In the genomic region with DNA sequence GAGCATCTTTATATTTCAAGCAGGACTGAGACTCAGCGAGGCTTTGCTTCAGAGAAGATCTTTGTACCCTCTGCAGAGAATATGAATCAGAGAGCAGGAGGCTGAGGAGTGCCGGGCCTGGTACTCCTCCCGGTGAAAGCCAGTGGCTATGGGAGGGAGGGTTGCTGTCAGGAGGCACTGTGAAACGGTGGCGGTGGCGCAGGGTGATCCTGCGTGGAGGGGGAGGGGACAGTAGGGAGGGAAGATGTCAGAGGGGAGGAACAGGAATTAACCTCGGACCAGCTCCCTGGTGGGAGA, we compare ENCODE assay signal across 8 mouse cellular contexts. TPM values are rescaled to one million over a fixed set of nuclear protein-coding genes. Genes with fewer than 3 reads are reported as not detected.
DNase-seq lines count a peak whose midpoint lies in the region; ATAC-seq lines count a peak whose summit lies in the region.
"Had no signal": no experiment of that assay in that cellular context is flagged by ENCODE, and none has a peak within 500 bp of the region (broad histone marks: within the 10 kb centered on the region; RNA-seq: fewer than 3 reads in every experiment).

No protein-coding gene starts in this region.

- H3K27me3 ChIP-seq in lung, embryonic 16.5 days (ENCODE audit: control insufficient read depth, insufficient read depth, low read depth, low read length): peaks cover 3% of the 10 kb centered on the region; the same call in 1 of the 2 replicates
- peaks cover 4% of the 10 kb centered on the region; the same call in 1 of the 2 replicates for H3K27me3 ChIP-seq in hindbrain, embryonic 11.5 days (ENCODE audit: control insufficient read depth, insufficient read depth, low read length)
- peaks cover 43% of the 10 kb centered on the region for H3K27me3 ChIP-seq in midbrain, embryonic 10.5 days (ENCODE audit: low read depth, poor library complexity, severe bottlenecking)

- H3K4me2 ChIP-seq in lung, embryonic 16.5 days (ENCODE audit: low read depth, low read length): no peak overlapping the region
- H3K4me2 ChIP-seq in hindbrain, embryonic 11.5 days (replicated peaks; ENCODE audit: low read depth, low read length): no peak overlapping the region

- H3K4me3 ChIP-seq in lung, embryonic 16.5 days (ENCODE audit: low read length): no peak overlapping the region
- no peak overlapping the region for H3K4me3 ChIP-seq in hindbrain, embryonic 11.5 days (ENCODE audit: low read depth, low read length)
- peak overlapping the region; percentile 7; the same call in 1 of the 2 replicates for H3K4me3 ChIP-seq in midbrain, embryonic 10.5 days
- H3K4me3 ChIP-seq: heart, adult 2 months had no signal

- 16% methylated on average over 8 of the region's 8 CpGs for WGBS in lung, embryonic 16.5 days
- 25% methylated on average over 8 of the region's 8 CpGs for WGBS in hindbrain, embryonic 11.5 days
- WGBS in midbrain, embryonic 10.5 days: 23% methylated on average over 8 of the region's 8 CpGs

- ATAC-seq in lung, embryonic 16.5 days (ENCODE audit: low read depth): peak; percentile 11; the same call in 1 of the 2 replicates
- ATAC-seq in hindbrain, embryonic 11.5 days (ENCODE audit: low FRiP score): peak; percentile 44; the same call in 1 of the 2 replicates

- no peak for DNase-seq in lung, postnatal 4 days
- no peak for DNase-seq in hindbrain, embryonic 11.5 days (ENCODE audit: low spot score)
- DNase-seq in midbrain, embryonic 10.5 days (ENCODE audit: low spot score): no peak
- no peak for DNase-seq in spleen, adult 12 weeks (ENCODE audit: low spot score)
- DNase-seq in right cerebral cortex, postnatal 25 days: no peak
- DNase-seq in cerebellum, postnatal 25 days: no peak

- no peak overlapping the region for H3K27ac ChIP-seq in lung, embryonic 16.5 days (ENCODE audit: low read length)
- H3K27ac ChIP-seq in hindbrain, embryonic 11.5 days (ENCODE audit: low read depth, low read length): no peak overlapping the region
- H3K27ac ChIP-seq in midbrain, embryonic 10.5 days (replicated peaks): 0 out of 2 replicates have a peak overlapping the region, but pooled peaks have one; percentile 4
- H3K27ac ChIP-seq: heart, adult 2 months had no signal

- no peaks in the 10 kb centered on the region for H3K9me3 ChIP-seq in lung, embryonic 16.5 days (ENCODE audit: control insufficient read depth, low read length)
- no peaks in the 10 kb centered on the region for H3K9me3 ChIP-seq in hindbrain, embryonic 11.5 days (ENCODE audit: control insufficient read depth, low read length)
- H3K9me3 ChIP-seq in midbrain, embryonic 10.5 days (replicated peaks): no peaks in the 10 kb centered on the region

- H3K36me3 ChIP-seq in lung, embryonic 16.5 days (ENCODE audit: control insufficient read depth, insufficient read depth, low read length): no peaks in the 10 kb centered on the region
- no peaks in the 10 kb centered on the region for H3K36me3 ChIP-seq in hindbrain, embryonic 11.5 days (ENCODE audit: control insufficient read depth, insufficient read depth, low read length)
- no peaks in the 10 kb centered on the region for H3K36me3 ChIP-seq in midbrain, embryonic 10.5 days

- no peaks in the 10 kb centered on the region for H3K4me1 ChIP-seq in lung, embryonic 16.5 days (replicated peaks; ENCODE audit: control insufficient read depth, insufficient read depth, low read length)
- no peaks in the 10 kb centered on the region; the same call in 1 of the 2 replicates for H3K4me1 ChIP-seq in hindbrain, embryonic 11.5 days (replicated peaks; ENCODE audit: control insufficient read depth, insufficient read depth, low read length)
- H3K4me1 ChIP-seq in midbrain, embryonic 10.5 days: peaks cover 11% of the 10 kb centered on the region

- H3K9ac ChIP-seq in lung, embryonic 16.5 days (ENCODE audit: low read length): no peak overlapping the region
- no peak overlapping the region for H3K9ac ChIP-seq in hindbrain, embryonic 11.5 days (ENCODE audit: low read depth, low read length)

RNA-seq across cellular contexts. Expression of gene Cep170b, which starts 12.7 kb away (rescaled TPM):
- 13.5 and 15.8 TPM in 2 replicates for polyA plus RNA-seq in lung, embryonic 16.5 days (2015; fragmentation: Nextera tagmentation; extraction: Ambion mirVana)
- polyA plus RNA-seq in hindbrain, embryonic 11.5 days (2014; fragmentation: Nextera tagmentation; extraction: Ambion mirVana): 8.5 and 8.7 TPM in 2 replicates
- 3.3 and 4.3 TPM in 2 replicates for polyA plus RNA-seq in midbrain, embryonic 10.5 days (2016; fragmentation: Nextera tagmentation; extraction: Ambion mirVana)

RNA-seq across cellular contexts. Expression of gene Zbtb42, which starts 28.9 kb away (rescaled TPM):
- 11.1 and 11.3 TPM in 2 replicates for polyA plus RNA-seq in lung, embryonic 16.5 days (2015; fragmentation: Nextera tagmentation; extraction: Ambion mirVana)
- 4.3 and 7.0 TPM in 2 replicates for polyA plus RNA-seq in hindbrain, embryonic 11.5 days (2014; fragmentation: Nextera tagmentation; extraction: Ambion mirVana)
- polyA plus RNA-seq in midbrain, embryonic 10.5 days (2016; fragmentation: Nextera tagmentation; extraction: Ambion mirVana): 8.2 and 9.2 TPM in 2 replicates

RNA-seq across cellular contexts. Expression of gene Akt1, which starts 32.8 kb away (rescaled TPM):
- 42.4 and 43.5 TPM in 2 replicates for polyA plus RNA-seq in lung, embryonic 16.5 days (2015; fragmentation: Nextera tagmentation; extraction: Ambion mirVana)
- 50.8 and 76.5 TPM in 2 replicates for polyA plus RNA-seq in hindbrain, embryonic 11.5 days (2014; fragmentation: Nextera tagmentation; extraction: Ambion mirVana)
- polyA plus RNA-seq in midbrain, embryonic 10.5 days (2016; fragmentation: Nextera tagmentation; extraction: Ambion mirVana): 44.5 and 46.2 TPM in 2 replicates

RNA-seq across cellular contexts. Expression of gene Pld4, which starts 52.9 kb away (rescaled TPM):
- polyA plus RNA-seq in lung, embryonic 16.5 days (2015; fragmentation: Nextera tagmentation; extraction: Ambion mirVana): 15.0 and 20.3 TPM in 2 replicates
- polyA plus RNA-seq in hindbrain, embryonic 11.5 days (2014; fragmentation: Nextera tagmentation; extraction: Ambion mirVana): 4.7 and 6.2 TPM in 2 replicates
- 3.7 and 5.7 TPM in 2 replicates for polyA plus RNA-seq in midbrain, embryonic 10.5 days (2016; fragmentation: Nextera tagmentation; extraction: Ambion mirVana)
